Comparison of ENCODE assay signal across 8 mouse cellular contexts in the genomic region with DNA sequence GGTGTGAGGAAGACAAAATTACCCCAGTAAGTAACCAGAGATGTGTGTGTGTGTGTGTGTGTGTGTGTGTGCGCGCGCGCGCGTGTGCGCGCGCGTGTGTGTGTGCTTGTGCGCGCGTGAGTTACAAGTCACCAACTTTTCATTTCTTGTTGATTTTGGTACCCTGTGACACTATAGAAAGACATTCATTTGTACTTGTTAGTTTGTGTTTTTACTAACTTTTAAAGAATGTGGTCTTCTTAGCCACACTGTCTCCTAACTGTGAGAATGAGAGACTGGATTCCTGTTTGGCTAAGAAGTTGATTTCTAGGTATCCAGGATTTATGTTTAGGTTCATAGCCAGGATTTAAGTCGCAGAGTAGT. TPM values are rescaled to one million over a fixed set of nuclear protein-coding genes. Genes with fewer than 3 reads are reported as not detected.
A peak's percentile ranks its signal among the peaks of the same experiment; 100 is the strongest.
DNase-seq lines count a peak whose midpoint lies in the region; ATAC-seq and TF ChIP-seq lines count a peak whose summit lies in the region.

No protein-coding gene starts in this region.

- H3K4me2 ChIP-seq in heart, embryonic 13.5 days = peak overlapping the region; percentile 72
- H3K4me2 ChIP-seq in forebrain, embryonic 14.5 days (ENCODE audit: low read length) = peak overlapping the region; percentile 21; the same call in 1 of the 2 replicates
- peak overlapping the region; percentile 58 for H3K4me2 ChIP-seq in liver, embryonic 13.5 days

- no peak for TF ChIP-seq POLR2A in ES-Bruce4 (IDR thresholded peaks at IDR 0.05; ENCODE audit: insufficient read depth, low read length)

- H3K9ac ChIP-seq in heart, embryonic 13.5 days = peak overlapping the region; percentile 65
- H3K9ac ChIP-seq in ES-Bruce4 (ENCODE audit: low read depth, poor library complexity, severe bottlenecking) = no peak overlapping the region
- H3K9ac ChIP-seq in forebrain, embryonic 14.5 days (ENCODE audit: low read length) = no peak overlapping the region
- H3K9ac ChIP-seq in liver, embryonic 13.5 days = no peak overlapping the region

- H3K36me3 ChIP-seq in heart, embryonic 13.5 days = no peaks in the 10 kb centered on the region
- H3K36me3 ChIP-seq in ES-Bruce4 (ENCODE audit: control insufficient read depth, insufficient read depth, low read length, poor library complexity, severe bottlenecking) = no peaks in the 10 kb centered on the region
- no peaks in the 10 kb centered on the region for H3K36me3 ChIP-seq in forebrain, embryonic 14.5 days (ENCODE audit: control insufficient read depth, insufficient read depth, low read length)
- no peaks in the 10 kb centered on the region for H3K36me3 ChIP-seq in liver, embryonic 13.5 days

- peaks cover 27% of the 10 kb centered on the region for H3K4me1 ChIP-seq in heart, embryonic 13.5 days
- H3K4me1 ChIP-seq in ES-Bruce4 (ENCODE audit: control insufficient read depth, insufficient read depth, low read length) = no peaks in the 10 kb centered on the region
- peaks cover 4% of the 10 kb centered on the region for H3K4me1 ChIP-seq in forebrain, embryonic 14.5 days (ENCODE audit: control insufficient read depth, insufficient read depth, low read length)
- peaks cover 11% of the 10 kb centered on the region for H3K4me1 ChIP-seq in liver, embryonic 13.5 days (replicated peaks)

- no peak for ATAC-seq in heart, embryonic 13.5 days (ENCODE audit: extremely low read depth, insufficient number of reproducible peaks, low FRiP score, low TSS enrichment)
- ATAC-seq in forebrain, embryonic 14.5 days = no peak
- ATAC-seq in liver, embryonic 13.5 days (ENCODE audit: low read depth) = no peak

- 32% methylated on average over 14 of the region's 14 CpGs for WGBS in heart, embryonic 13.5 days
- 63% methylated on average over 14 of the region's 14 CpGs for WGBS in forebrain, embryonic 14.5 days
- WGBS in liver, embryonic 13.5 days (ENCODE audit: insufficient replicate concordance) = 16% methylated on average over 14 of the region's 14 CpGs

- no peak for TF ChIP-seq CTCF in ES-Bruce4 (IDR thresholded peaks at IDR 0.05; ENCODE audit: low read depth, low read length)

- no peak for TF ChIP-seq EP300 in ES-Bruce4 (IDR thresholded peaks at IDR 0.05; ENCODE audit: insufficient read depth, low read depth, low read length)

- H3K27ac ChIP-seq in heart, embryonic 13.5 days (replicated peaks) = peak overlapping the region; percentile 82
- H3K27ac ChIP-seq in ES-Bruce4 (ENCODE audit: insufficient read depth, low read length) = no peak overlapping the region
- no peak overlapping the region for H3K27ac ChIP-seq in forebrain, embryonic 14.5 days (ENCODE audit: low read depth, low read length)
- no peak overlapping the region for H3K27ac ChIP-seq in liver, embryonic 13.5 days

- H3K4me3 ChIP-seq in heart, embryonic 13.5 days = peak overlapping the region; percentile 41
- H3K4me3 ChIP-seq in ES-Bruce4 (ENCODE audit: low read depth, low read length) = peak overlapping the region; percentile 36; the same call in 1 of the 2 replicates
- no peak overlapping the region for H3K4me3 ChIP-seq in forebrain, embryonic 14.5 days (ENCODE audit: low read depth, low read length)
- H3K4me3 ChIP-seq in liver, embryonic 13.5 days (replicated peaks) = peak overlapping the region; percentile 31

- no peak for DNase-seq in heart, adult 11 months
- no peak for DNase-seq in forebrain, embryonic 14.5 days (ENCODE audit: low spot score)
- no peak for DNase-seq in liver, embryonic 13.5 days
- no peak for DNase-seq in right cerebral cortex, postnatal 14 days
- DNase-seq in thymus, postnatal 0 days (ENCODE audit: low spot score) = no peak
- no peak for DNase-seq in testis, postnatal 14 days (ENCODE audit: low spot score)

- no peaks in the 10 kb centered on the region for H3K27me3 ChIP-seq in heart, embryonic 13.5 days (replicated peaks)
- no peaks in the 10 kb centered on the region for H3K27me3 ChIP-seq in ES-Bruce4 (ENCODE audit: control insufficient read depth, insufficient read depth, low read length, poor library complexity, severe bottlenecking)
- no peaks in the 10 kb centered on the region for H3K27me3 ChIP-seq in forebrain, embryonic 14.5 days (replicated peaks; ENCODE audit: control insufficient read depth, insufficient read depth, low read length)
- no peaks in the 10 kb centered on the region for H3K27me3 ChIP-seq in liver, embryonic 13.5 days

- no peaks in the 10 kb centered on the region for H3K9me3 ChIP-seq in heart, embryonic 13.5 days
- H3K9me3 ChIP-seq in ES-Bruce4 (replicated peaks; ENCODE audit: control insufficient read depth, insufficient read depth, low read length, poor library complexity, severe bottlenecking) = no peaks in the 10 kb centered on the region
- H3K9me3 ChIP-seq in forebrain, embryonic 14.5 days (replicated peaks; ENCODE audit: control insufficient read depth, low read length) = no peaks in the 10 kb centered on the region
- no peaks in the 10 kb centered on the region for H3K9me3 ChIP-seq in liver, embryonic 13.5 days (replicated peaks)

RNA-seq across cellular contexts. Expression of gene Rasgrp3, which starts 29.9 kb away (rescaled TPM):
- 15.6 and 15.7 TPM in 2 replicates for polyA plus RNA-seq in heart, embryonic 13.5 days (2015; fragmentation: Nextera tagmentation; extraction: Ambion mirVana)
- polyA plus RNA-seq in ES-Bruce4 (2011; ENCODE audit: insufficient read depth, insufficient read length, low read depth, missing spikeins) = 0.43 and 0.60 TPM in 2 replicates
- 5.3 and 6.3 TPM in 2 replicates for polyA plus RNA-seq in forebrain, embryonic 14.5 days (2014; fragmentation: Nextera tagmentation; extraction: Ambion mirVana)
- 2.9 and 3.9 TPM in 2 replicates for polyA plus RNA-seq in liver, embryonic 13.5 days (2015; fragmentation: Nextera tagmentation; extraction: Ambion mirVana)
- polyA plus RNA-seq in thymus, postnatal 0 days (2015; fragmentation: Nextera tagmentation; extraction: Ambion mirVana) = 2.4 TPM in 2 replicates

Comparison
In these comparisons a context has a peak if more than half of its experiments do, and no peak if none do; other contexts are left out.
1. H3K4me2 ChIP-seq: peak in every context shown above with its lines; median percentile 72 in heart, embryonic 13.5 days; 58 in liver, embryonic 13.5 days; 21 in forebrain, embryonic 14.5 days.